Mouse (Mus musculus): Measurements from ENCODE around the gene Pla2g15. TPM values are rescaled to one million over a fixed set of nuclear protein-coding genes. Genes with fewer than 3 reads are reported as not detected.
"Not testable (repeated sequence)": the region's sequence is repeated elsewhere in the genome, so short reads cannot be mapped to it uniquely, and the experiment has no call there.

The Pla2g15 gene
- total RNA-seq, 2 experiments from 2014 or later, result 2.8 to 3.0 TPM

DNA sequence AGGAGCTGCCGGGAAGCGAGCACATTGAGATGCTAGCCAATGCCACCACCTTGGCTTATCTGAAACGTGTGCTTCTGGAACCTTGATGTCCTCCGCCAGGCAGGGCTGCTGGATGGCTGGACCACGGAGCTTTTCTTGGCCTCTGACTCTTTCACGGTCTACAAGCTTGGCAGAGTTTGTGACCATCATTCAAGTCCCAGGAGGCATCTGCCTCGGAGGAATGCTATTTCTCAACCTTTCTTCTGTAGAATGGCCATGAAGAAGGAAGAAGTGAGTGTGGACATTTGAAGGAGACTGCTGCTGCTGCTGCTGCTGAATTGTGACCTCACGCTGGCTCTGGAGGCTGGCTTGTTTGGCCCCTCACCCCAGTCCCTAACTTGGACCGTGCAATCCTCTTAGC is 13.1 kb downstream of the Pla2g15 start:
- no peak for DNase-seq
- intact Hi-C loops (cut with DNase I), result no loop called here

DNA sequence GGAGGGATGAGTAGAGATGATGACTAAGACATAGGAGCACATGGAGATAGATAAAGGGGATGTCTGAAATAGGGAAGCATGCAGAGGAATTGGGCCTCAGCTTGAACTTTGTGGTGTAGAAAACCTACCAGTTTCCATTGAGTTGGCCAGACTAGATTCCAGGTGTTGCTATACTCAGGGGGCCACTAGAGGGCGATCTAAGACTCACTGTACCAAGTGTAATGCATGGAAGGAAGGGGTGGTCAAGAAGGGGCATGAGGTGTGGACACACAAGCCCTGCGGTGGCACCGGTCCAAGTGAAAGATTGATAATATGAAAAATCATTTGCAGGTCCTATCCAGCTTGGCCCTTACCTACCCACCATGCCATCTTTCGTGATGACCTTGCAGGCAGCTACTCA is 15.3 kb downstream of the Pla2g15 start:
- intact Hi-C loops (cut with DNase I), result loop anchor here (5.0 kb wide), 1 partner anchor 37 kb away; no protein-coding TSS in a partner anchor
- peak; percentile 53 to 62 for DNase-seq

DNA sequence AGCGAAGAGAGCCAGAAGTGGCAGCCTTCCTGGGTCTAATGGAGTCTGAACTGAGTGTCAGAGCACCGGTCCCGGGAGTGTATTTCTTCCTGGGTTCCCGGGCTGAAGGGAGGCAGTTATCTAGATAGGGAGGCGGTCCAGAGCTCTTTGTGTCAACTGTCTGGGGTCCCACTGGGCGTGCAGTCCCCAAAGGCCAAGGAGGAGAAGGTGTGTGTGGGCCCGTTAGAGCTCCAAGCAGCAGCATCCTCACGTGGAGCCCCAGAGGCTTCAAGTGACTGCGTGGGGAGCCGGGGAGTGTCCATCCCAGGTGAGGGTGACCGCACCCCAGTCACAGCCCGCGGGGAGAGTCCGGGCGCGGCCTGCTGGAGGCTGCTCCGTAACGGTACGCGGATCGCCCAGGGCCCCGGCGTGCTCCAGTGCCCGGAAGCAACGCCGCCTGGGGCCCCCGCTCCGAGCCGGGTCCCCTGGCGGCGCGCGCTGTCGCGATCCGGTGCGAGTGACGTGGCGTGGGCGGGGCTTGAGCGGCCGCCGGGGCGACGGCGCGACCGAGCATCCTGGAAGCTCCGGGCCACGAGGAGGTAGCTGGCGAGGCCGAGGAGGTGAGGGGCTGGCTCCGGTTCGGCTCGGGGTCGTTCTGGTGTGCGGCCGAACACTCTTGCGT is 18.3 kb downstream of the Pla2g15 start, which contains the start of gene Slc7a6:
Slc7a6 (plus strand) TSS at position 502 of the 661 bp plus-strand sequence.
- peak; percentile 72 to 80 for DNase-seq
- intact Hi-C loops (cut with DNase I), result loop anchor here (5.0 kb wide), 1 partner anchor 34 kb away; no protein-coding TSS in a partner anchor

DNA sequence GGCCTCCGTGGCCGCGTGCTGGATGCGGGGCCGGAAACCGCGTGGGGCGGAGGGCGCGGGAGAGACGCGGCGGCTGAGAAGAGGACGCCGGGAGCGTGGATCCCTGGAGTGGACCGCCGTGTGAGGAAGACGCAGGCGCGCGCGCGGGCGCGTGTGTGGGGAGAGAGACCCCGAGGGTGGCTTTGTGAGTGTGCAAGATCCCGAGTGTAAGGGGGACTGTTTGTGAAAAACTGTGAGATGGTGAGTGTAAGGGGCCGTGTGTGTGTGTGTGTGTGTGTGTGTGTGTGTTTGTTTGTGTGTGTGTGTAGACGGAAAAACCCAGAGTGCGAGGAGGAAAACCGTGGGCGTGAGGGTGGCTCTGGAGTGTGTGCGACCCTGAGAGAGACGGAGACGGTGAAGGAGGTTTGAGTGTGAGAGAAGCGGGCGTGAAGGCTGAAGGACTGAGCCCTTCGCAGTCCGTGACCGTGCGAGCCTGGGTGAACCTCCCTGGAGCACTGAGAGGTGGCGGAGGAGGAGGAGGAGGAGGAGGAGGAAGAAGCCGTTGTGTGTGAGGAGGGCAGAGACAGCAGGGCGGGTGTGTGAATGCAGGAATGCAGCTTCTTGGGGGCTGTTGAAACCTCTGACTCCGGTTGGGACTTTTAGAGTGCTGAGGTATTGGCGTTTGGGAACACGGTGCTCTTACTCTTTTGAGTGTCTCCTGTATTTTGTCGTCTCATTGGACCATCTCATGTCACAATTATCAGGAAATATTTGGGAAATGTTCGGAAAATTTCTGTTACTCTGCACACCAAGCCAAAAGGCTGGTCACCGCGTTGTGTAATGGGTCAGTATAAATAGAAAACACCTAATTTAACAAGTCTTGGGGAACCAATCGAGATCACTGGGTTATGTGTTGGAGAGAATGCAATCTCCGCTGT is 19.1 kb downstream of the Pla2g15 start:
- peak in 1 of 2 experiments; percentile 23 for DNase-seq
- intact Hi-C loops (cut with DNase I), result loop anchor here (5.0 kb wide), 1 partner anchor 33 kb away; no protein-coding TSS in a partner anchor

DNA sequence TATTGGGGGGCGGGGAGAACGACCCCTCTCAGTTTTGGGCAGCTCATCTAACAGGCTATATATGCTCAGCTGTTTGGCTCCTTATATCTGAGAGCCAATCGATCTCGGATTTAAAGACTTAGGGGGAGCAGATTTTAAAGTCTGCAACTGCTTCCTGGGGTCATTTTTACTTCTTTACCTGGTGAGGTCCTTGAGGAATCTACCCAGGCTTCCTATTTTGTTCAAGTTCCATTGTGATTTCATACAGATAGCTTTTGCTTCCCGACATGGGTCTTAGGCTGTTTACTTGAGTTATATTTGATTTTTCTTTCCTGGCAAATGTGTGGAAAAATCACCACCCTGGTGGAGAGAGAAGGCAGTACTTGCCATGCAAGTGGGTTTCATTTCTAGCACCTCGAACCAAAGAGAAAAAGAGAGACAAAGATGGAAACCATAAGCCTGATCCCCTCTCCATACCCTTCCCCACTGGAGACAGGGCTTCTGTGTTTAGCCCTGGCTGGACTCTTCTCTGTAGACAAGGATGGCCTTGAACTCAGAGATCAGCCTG is 19.8 kb downstream of the Pla2g15 start:
- DNase-seq, result no peak
- intact Hi-C loops (cut with DNase I), result loop anchor here (5.0 kb wide), 1 partner anchor 32 kb away; no protein-coding TSS in a partner anchor

DNA sequence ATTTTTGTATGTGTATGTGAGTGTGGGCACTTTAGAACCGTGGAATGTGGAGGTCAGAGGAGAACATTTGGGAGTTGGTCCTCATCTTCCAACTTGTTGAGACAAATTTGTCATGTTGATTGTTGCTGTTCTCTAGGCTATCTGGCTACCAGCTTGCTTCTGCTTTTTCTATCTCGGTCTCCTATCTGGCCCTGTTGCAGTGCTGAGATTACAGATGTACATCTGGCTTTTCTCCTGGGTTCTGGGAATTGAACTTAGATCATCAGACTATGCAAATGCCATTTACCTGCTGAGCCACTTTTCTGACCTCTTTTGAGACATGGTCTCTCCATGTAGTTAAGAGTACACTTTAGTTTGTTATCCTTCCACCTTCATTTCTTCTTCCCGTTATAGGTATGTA is 23.4 kb downstream of the Pla2g15 start:
- no peak for DNase-seq
- intact Hi-C loops (cut with DNase I), result no loop called here

DNA sequence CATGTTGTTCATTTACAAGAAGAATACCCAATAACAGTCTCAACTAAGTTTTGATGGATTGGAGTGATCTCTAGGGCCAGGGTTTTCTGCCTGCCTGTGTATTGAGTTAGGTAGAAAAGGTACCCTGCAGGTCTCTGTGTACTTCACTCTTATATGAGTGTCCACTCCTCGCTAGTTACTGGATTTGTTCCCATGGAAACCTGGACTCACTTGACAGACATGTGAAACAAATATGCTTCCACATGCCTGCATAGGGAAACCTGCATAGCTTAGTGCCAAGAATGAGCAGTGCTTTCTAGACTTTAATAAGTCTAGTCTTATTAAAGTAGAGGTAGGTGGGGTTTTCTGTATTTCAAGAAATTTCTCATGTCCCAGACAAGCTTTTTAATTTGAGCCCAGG is 26.7 kb downstream of the Pla2g15 start:
- intact Hi-C loops (cut with DNase I), result no loop called here
- DNase-seq, result no peak

DNA sequence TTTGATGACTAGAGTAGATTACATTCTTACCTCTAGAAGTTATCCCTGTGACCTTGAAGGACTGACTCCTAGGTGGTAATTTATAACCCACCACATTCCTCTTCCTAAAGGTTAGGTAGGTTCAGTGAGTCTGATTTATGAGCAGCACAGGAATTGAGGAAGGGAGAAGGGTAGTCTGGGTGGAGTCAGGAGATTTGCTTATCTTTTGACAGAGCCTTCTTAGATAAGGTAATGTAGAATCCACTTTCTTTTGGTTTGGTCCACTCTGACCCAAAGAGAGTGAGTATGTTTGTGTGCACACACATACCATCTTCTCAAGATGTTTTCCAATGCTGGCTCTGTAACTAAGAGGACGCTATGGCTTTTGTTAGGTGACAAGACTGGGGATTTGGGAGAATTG is 27.4 kb downstream of the Pla2g15 start:
- intact Hi-C loops (cut with DNase I), result no loop called here

DNA sequence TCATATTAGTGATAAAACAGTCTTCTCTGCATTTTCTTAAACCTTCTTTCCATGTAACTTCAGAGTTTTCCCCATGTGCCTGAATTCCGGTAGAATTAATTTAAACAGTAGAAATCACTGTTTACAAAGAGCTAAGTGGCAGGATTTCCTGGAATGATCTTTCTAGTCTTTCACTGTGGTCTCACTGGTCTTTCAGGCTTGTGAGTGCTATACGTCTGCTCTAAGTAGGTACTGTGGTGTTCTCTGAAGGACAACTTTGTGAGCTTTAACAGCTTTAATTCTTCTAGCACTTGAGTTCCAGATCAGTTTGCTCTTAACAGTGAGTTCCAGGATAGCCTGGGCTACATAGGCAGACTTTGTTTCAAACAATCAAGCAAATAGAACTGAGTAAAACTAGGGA is 28.2 kb downstream of the Pla2g15 start:
- intact Hi-C loops (cut with DNase I), result no loop called here
- no peak for DNase-seq

More for the DNA sequence above, 27.4 kb downstream of the Pla2g15 start:
- no peak for DNase-seq

DNA sequence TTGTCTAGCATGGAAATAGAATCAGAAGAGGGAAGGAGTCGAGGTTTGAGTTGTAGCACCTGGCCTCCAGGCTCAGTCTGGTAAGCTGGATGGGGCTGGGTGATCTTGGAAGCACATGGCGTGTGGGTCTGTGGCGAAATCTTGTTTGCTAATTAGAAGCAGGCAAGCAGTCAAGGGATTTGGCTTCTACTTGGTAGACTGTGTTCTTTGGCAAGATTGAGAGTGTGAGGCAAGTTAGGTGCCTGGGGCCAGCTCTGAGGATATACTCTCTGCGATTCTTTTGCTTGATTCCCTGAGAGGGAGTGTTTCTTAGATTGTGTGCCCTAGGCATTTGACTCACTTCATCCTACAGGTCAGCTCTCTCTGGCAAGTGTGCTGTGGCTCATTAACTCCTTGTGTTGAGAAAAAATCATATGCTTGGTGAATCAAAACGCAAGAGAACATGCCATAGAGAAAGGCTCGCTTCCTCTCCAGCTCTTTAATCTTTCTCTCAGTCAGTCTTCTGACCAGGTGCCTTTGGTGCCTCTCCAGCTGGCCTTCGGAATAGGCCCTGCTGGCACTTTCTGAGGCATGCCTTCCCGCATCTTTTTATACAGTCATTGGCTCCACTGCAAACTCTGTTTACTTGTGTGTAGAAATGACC is 35.5 kb downstream of the Pla2g15 start:
- intact Hi-C loops (cut with DNase I), result no loop called here
- DNase-seq, result peak; percentile 48 to 53

DNA sequence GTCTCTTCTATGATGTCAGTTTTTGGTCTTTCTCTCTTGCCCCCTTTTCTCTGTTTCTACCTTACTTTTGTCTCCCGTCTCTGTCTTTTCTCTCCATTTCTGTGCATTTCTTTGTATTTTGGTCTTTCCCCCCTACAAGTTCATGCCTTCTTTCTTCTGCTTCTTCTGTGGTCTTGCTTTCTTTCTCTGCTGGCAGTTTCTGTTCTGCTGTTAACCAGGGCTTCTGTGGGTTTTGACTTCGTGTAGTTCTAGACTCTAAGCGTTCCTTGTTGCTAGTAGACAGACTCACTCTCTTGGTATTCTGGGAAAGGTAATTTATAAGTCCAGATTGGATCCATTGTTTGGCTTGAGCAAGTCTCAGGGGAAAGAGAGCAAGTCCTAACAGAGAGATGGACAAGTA is 36.2 kb downstream of the Pla2g15 start:
- DNase-seq, result no peak
- intact Hi-C loops (cut with DNase I), result no loop called here

DNA sequence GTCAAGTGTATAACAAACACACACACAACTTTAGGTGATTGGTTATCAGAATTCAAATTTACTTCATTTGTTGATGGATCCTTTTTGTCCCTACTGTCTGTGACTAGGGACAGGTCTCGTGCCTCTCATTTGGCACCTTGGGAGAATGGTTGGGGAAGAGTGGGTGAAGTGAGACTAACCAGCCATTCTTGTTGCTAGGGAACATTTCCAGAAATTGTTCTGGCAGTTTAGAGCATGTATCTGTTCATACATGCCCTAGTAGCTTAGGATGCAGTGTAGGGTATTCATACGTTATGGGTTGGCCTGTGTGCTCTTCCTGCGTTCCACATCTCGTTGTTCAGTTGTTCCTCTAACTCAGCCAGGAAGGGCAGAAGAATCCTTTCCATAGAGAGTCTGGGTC is 39.0 kb downstream of the Pla2g15 start:
- intact Hi-C loops (cut with DNase I), result no loop called here

DNA sequence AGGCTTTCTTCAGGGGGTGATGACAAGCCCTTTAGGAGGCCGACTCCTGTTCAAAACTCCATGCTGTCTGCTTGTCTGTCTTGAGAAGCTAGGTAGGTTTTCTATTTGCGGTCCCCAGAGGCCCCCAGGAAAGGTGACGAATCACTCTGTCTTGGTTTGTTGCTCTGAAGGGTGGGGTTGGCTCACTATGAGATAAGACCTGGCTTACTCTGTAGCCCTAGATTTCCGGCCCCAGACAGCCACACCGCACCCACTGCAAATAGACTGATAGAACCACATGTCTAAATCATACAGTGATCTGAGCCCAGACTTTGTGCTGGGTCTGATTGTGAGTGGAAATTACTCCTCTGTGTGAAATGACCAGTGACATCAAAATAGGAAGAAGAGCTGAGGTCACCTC is 41.4 kb downstream of the Pla2g15 start:
- intact Hi-C loops (cut with DNase I), result no loop called here
- no peak for DNase-seq

More for the DNA sequence above, 39.0 kb downstream of the Pla2g15 start:
- no peak for DNase-seq

DNA sequence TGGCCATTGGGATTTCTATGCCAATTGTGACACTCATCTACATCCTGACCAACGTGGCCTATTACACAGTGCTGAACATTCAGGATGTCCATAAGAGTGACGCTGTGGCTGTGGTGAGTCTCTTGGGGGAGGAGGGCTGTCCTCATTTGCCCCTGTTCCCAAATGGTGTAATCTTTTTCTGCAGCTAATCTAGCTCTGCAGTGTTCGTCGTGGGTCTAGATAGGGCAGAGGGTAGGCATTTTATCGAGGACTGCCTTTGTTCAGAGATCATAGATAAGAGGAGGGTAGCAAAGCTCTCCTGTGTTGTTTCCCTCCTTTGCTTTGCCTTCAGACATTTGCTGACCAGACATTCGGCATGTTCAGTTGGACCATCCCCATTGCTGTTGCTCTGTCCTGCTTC is 43.0 kb downstream of the Pla2g15 start:
- intact Hi-C loops (cut with DNase I), result no loop called here
- DNase-seq, result no peak

DNA sequence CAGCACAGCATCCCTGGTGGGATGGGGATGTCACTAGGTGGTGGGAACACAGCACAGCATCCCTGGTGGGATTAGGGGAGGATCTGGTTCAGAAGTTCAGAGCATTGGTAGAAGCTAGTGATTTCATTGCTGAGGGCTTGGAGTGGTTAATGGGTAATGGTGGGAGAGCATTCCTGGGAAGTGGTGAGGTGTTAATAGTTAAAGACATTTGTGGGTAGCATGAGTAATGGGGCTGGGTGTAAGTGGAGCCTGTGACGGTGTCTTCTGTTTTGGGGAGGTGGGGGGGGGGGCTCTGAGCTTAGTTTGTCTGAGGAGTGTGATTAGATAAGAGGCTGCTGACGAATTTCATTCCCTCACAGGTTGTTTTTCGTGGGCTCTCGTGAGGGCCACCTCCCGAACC is 43.9 kb downstream of the Pla2g15 start:
- DNase-seq, result no peak
- intact Hi-C loops (cut with DNase I), result no loop called here

DNA sequence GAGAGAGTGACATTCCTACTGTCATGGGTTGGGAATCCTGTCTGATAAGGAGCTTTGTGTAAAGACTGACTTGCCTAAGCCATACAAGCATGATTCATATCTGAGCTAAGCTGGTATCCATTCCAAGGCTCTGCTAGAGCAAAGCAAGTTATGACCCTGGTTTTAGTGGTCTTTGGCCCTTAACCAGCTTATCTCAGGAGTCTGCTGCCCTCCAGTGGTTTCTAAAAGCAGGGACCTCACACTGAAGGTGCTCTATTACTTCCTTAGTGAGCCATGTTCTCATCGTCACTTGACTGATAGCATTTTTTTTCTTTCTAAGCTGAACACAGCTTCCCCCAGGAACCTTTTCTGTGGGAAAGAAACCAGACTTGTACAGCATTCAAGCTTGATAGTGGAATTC is 48.5 kb downstream of the Pla2g15 start:
- intact Hi-C loops (cut with DNase I), result loop anchor here (2.0 kb wide), 1 partner anchor 58 kb away; no protein-coding TSS in a partner anchor
- no peak for DNase-seq

DNA sequence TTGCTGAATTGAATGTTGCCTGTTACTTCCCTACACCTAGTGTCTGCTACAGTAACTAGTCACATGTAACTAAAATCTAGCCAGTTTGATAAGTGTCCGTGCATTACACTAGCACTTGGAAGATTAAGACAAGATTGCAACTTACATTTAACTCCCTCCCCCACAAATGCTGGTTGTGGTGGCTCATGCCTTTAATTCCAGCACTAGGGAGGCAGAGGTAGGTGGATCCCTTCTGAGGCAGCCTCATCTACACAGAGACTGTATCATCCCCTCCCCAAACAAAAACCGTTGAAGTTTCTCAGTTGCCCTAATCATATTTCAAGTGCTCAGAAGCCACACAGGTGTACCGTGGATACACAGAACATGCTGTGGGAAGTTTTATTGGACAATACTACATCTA is 49.4 kb downstream of the Pla2g15 start:
- intact Hi-C loops (cut with DNase I), result loop anchor here (2.0 kb wide), 1 partner anchor 59 kb away; no protein-coding TSS in a partner anchor

DNA sequence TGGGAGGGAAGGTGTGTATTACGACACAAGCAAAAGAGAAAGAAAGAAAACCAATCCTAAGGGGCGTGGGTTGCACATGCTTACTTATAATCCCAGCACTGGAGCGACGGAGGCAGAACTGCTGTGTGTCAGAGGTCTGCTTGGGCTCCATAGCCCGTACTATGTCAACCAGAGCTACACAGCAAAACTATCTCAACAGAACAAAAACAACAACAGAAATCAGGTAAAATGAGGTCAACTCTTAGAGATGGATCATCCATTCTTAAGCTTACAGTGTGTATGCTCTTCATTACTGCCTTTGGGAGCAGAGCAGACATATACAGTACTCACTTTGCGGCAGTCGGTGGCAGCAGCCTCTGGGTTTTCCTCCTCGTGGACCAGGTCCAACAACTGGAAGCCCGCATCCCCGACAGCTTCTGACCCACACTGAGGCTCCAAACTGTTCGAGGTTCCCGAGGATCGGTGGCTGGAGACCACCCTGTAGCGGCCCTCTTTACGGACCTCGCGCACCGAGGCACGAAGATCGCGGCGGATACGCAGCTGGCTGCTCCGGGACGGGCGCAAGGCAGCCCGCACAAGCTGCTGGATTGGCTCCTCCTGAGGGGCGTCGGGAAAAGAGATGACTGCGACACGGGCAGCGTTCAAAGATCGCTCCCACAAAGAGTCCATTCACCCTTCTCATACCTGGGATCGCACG is 60.0 kb downstream of the Pla2g15 start:
- no peak for DNase-seq
- intact Hi-C loops (cut with DNase I), result no loop called here

More for the DNA sequence above, 49.4 kb downstream of the Pla2g15 start:
- DNase-seq, result not testable (repeated sequence)

DNA sequence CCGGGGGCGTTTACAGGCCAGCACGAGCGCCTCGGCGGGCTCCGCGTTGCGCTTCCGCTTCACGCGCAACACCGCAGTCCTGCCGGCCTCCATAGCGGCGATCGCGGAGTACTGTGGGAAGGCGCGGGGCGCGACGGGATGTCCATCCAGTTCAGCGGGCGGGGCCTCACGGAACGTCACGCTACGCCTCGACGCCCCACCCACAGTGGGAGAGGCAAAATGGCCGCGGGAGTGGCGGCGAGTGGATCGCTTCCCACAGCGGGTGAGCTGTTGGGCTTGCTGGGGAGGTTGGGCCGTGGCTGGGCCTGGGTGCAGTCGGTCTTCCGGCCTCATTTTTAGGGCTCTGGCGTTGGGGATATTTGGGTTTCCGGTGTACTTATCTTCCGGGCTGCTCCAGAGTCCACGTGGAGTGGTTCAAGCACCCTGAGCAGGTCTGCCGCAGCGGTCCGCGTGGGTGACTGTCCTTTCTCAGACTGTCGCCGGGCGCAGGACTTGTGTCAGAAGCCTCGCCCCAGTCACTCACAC is 60.7 kb downstream of the Pla2g15 start, which contains the start of the genes Slc7a6os and Prmt7:
Slc7a6os (minus strand) TSS at position 115 of the 525 bp plus-strand sequence.
Prmt7 (plus strand) TSS at position 116 of the 525 bp plus-strand sequence.
- DNase-seq, result peak; percentile 91 to 93
- intact Hi-C loops (cut with DNase I), result no loop called here

Measured in gastrocnemius, postnatal 36 days (tissue).